ENCODE assay signal across 25 mouse cellular contexts in genomic region chr10:73154544-73154943, GRCm38 (mm10). TPM values are rescaled to one million over a fixed set of nuclear protein-coding genes. Genes with fewer than 3 reads are reported as not detected.
DNase-seq lines count a peak whose midpoint lies in the region; ATAC-seq lines count a peak whose summit lies in the region.
"Had no signal": no experiment of that assay in that cellular context is flagged by ENCODE, and none has a peak within 500 bp of the region (broad histone marks: within the 10 kb centered on the region; RNA-seq: fewer than 3 reads in every experiment).

No protein-coding gene starts in this region.

- H3K9ac ChIP-seq in forebrain, embryonic 15.5 days (replicated peaks): no peak overlapping the region
- no peak overlapping the region for H3K9ac ChIP-seq in forebrain, embryonic 13.5 days
- no peak overlapping the region for H3K9ac ChIP-seq in intestine, embryonic 15.5 days
- H3K9ac ChIP-seq: embryonic facial prominence, embryonic 12.5 days; heart, embryonic 12.5 days; hindbrain, embryonic 13.5 days; limb, embryonic 15.5 days had no signal

- no peaks in the 10 kb centered on the region for H3K4me1 ChIP-seq in forebrain, embryonic 15.5 days
- H3K4me1 ChIP-seq in forebrain, embryonic 13.5 days: no peaks in the 10 kb centered on the region
- H3K4me1 ChIP-seq in intestine, embryonic 15.5 days (replicated peaks): no peaks in the 10 kb centered on the region
- H3K4me1 ChIP-seq: embryonic facial prominence, embryonic 12.5 days; heart, embryonic 12.5 days; hindbrain, embryonic 13.5 days; limb, embryonic 15.5 days had no signal

- H3K9me3 ChIP-seq in forebrain, embryonic 15.5 days: no peaks in the 10 kb centered on the region
- H3K9me3 ChIP-seq in forebrain, embryonic 13.5 days (replicated peaks): no peaks in the 10 kb centered on the region
- no peaks in the 10 kb centered on the region for H3K9me3 ChIP-seq in intestine, embryonic 15.5 days
- H3K9me3 ChIP-seq: embryonic facial prominence, embryonic 12.5 days; heart, embryonic 12.5 days; hindbrain, embryonic 13.5 days; limb, embryonic 15.5 days had no signal

- H3K27ac ChIP-seq in forebrain, embryonic 15.5 days (replicated peaks): no peak overlapping the region
- H3K27ac ChIP-seq in forebrain, embryonic 13.5 days: no peak overlapping the region
- no peak overlapping the region for H3K27ac ChIP-seq in intestine, embryonic 15.5 days
- H3K27ac ChIP-seq: embryonic facial prominence, embryonic 12.5 days; gastrocnemius, adult 2 months; hindbrain, embryonic 13.5 days; limb, embryonic 15.5 days had no signal

- ATAC-seq in forebrain, embryonic 15.5 days (replicated peaks): peak; percentile 57; the same call in 1 of the 2 replicates
- ATAC-seq in forebrain, embryonic 13.5 days: no peak
- no peak for ATAC-seq in intestine, embryonic 15.5 days
- ATAC-seq: inflammation-experienced regulatory T-cells, adult 6 months; lung, postnatal 0 days had no signal

- intact Hi-C loops in left cerebral cortex, postnatal 4 days (cut with DNase I): no loop called here

- H3K4me2 ChIP-seq in forebrain, embryonic 15.5 days (replicated peaks): no peak overlapping the region
- H3K4me2 ChIP-seq in forebrain, embryonic 13.5 days: no peak overlapping the region
- no peak overlapping the region for H3K4me2 ChIP-seq in intestine, embryonic 15.5 days (replicated peaks)
- H3K4me2 ChIP-seq: embryonic facial prominence, embryonic 12.5 days; heart, embryonic 12.5 days; hindbrain, embryonic 13.5 days; limb, embryonic 15.5 days; midbrain, embryonic 11.5 days had no signal

- H3K36me3 ChIP-seq in forebrain, embryonic 15.5 days: no peaks in the 10 kb centered on the region
- no peaks in the 10 kb centered on the region for H3K36me3 ChIP-seq in forebrain, embryonic 13.5 days (ENCODE audit: poor library complexity, severe bottlenecking)
- H3K36me3 ChIP-seq in intestine, embryonic 15.5 days: no peaks in the 10 kb centered on the region
- H3K36me3 ChIP-seq: embryonic facial prominence, embryonic 12.5 days; G1E; heart, embryonic 12.5 days; hindbrain, embryonic 13.5 days; limb, embryonic 15.5 days had no signal

- no peaks in the 10 kb centered on the region for H3K27me3 ChIP-seq in forebrain, embryonic 15.5 days
- no peaks in the 10 kb centered on the region for H3K27me3 ChIP-seq in forebrain, embryonic 13.5 days
- H3K27me3 ChIP-seq in intestine, embryonic 15.5 days (replicated peaks): no peaks in the 10 kb centered on the region
- H3K27me3 ChIP-seq: embryonic facial prominence, embryonic 12.5 days; heart, embryonic 12.5 days; hindbrain, embryonic 13.5 days; limb, embryonic 15.5 days had no signal

- WGBS in forebrain, embryonic 15.5 days: 77% methylated on average over 5 of the region's 5 CpGs
- 84% methylated on average over 5 of the region's 5 CpGs for WGBS in forebrain, embryonic 13.5 days
- WGBS in intestine, embryonic 15.5 days: 82% methylated on average over 5 of the region's 5 CpGs

- no peak overlapping the region for H3K4me3 ChIP-seq in forebrain, embryonic 15.5 days
- no peak overlapping the region for H3K4me3 ChIP-seq in forebrain, embryonic 13.5 days
- H3K4me3 ChIP-seq in intestine, embryonic 15.5 days (replicated peaks): no peak overlapping the region
- H3K4me3 ChIP-seq: embryonic facial prominence, embryonic 12.5 days; erythroblast, embryonic 14.5 days; gastrocnemius, adult 2 months; heart, embryonic 12.5 days; hindbrain, embryonic 13.5 days; limb, embryonic 15.5 days had no signal

- peak; percentile 19 to 56 for DNase-seq in left cerebral cortex, adult 18-20 months (ENCODE audit: low spot score in 2 of 2)
- no peak for DNase-seq in left cerebral cortex, postnatal 4 days
- peak; percentile 3 to 6 for DNase-seq in layer of hippocampus, postnatal 36 days
- peak; percentile 19 for DNase-seq in right cerebral cortex, postnatal 25 days
- no peak for DNase-seq in thymus, postnatal 14 days
- DNase-seq: adrenal gland, postnatal 14 days; cerebellum, adult 18-20 months; gastrocnemius, adult 2 months; heart, postnatal 14 days; kidney, postnatal 36 days; retina, postnatal 1 day had no signal

RNA-seq across cellular contexts. Expression of gene Pcdh15, which starts 55.4 kb away (rescaled TPM):
- 5.0 and 6.7 TPM in 2 replicates for polyA plus RNA-seq in forebrain, embryonic 15.5 days (2015; fragmentation: Nextera tagmentation; extraction: Ambion mirVana)
- polyA plus RNA-seq in forebrain, embryonic 13.5 days (2015; fragmentation: Nextera tagmentation; extraction: Ambion mirVana): 1.9 and 2.8 TPM in 2 replicates
- 10 to 100 TPM; 23.6 to 24.2 TPM for total RNA-seq in left cerebral cortex, adult 18-20 months (2021)
- 10 to 100 TPM; 40.5 to 43.8 TPM for total RNA-seq in left cerebral cortex, postnatal 4 days (2021)
- total RNA-seq in layer of hippocampus, postnatal 36 days (2021): 10 to 100 TPM; 18.3 to 19.1 TPM
- polyA plus RNA-seq in intestine, embryonic 15.5 days (2015; fragmentation: Nextera tagmentation; extraction: Ambion mirVana): 0.83 and 1.3 TPM in 2 replicates
- total RNA-seq: granulocyte monocyte progenitor cell, adult 5-6 weeks; monocyte, adult 5-6 weeks had no signal
- polyA plus RNA-seq: erythroblast, embryonic 14.5 days; G1E had no signal

Comparison
In these comparisons a context has a peak if more than half of its experiments do, and no peak if none do; other contexts are left out.
1. DNase-seq: peak in left cerebral cortex, adult 18-20 months (2 of 2), layer of hippocampus, postnatal 36 days (2 of 2) and right cerebral cortex, postnatal 25 days (single experiment); none in left cerebral cortex, postnatal 4 days (single experiment) and thymus, postnatal 14 days (single experiment).